Mouse (Mus musculus): Measurements from ENCODE around the gene Sec14l1.
"Not testable (repeated sequence)": the region's sequence is repeated elsewhere in the genome, so short reads cannot be mapped to it uniquely, and the experiment has no call there.

Gene Sec14l1

GRCm38 (mm10) chr11:117114592-117115345 is at the start of gene Sec14l1:
Gene Sec14l1, plus strand, starts transcription at chr11:117115168.
- peak; percentile 99 for DNase-seq (ENCODE audit: low read depth, low spot score)
- Histone ChIP-seq H3K36me3 (ENCODE audit: control insufficient read depth, insufficient read depth, low read length, poor library complexity, severe bottlenecking) (no peaks in the 10 kb centered on the region), H3K27me3 (ENCODE audit: control insufficient read depth, insufficient read depth, low read length, poor library complexity, severe bottlenecking) (no peaks in the 10 kb centered on the region)

DNA sequence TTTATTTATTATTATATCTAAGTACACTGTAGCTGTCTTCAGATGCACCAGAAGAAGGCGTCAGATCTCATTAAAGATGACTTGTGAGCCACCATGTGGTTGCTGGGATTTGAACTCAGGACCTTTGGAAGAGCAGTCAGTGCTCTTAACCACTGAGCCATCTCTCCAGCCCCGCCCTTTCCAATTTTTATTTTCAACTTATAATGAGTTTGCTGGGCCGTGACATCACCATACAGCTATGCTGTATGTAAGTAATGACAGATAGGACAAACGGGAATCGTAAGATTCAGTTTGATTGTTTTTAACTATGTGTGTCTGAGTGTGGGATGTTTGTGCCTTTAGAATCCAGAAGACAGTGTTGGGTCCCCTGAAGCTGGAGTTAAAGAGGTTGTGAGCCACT is 49.4 kb upstream of the Sec14l1 start:
- DNase-seq (ENCODE audit: low read depth, low spot score); H3K27me3 ChIP-seq (ENCODE audit: control insufficient read depth, insufficient read depth, low read length, poor library complexity, severe bottlenecking); H3K36me3 ChIP-seq (ENCODE audit: control insufficient read depth, insufficient read depth, low read length, poor library complexity, severe bottlenecking): not testable (repeated sequence)

- Histone ChIP-seq H3K36me3 (ENCODE audit: control insufficient read depth, insufficient read depth, low read length, poor library complexity, severe bottlenecking) (no peaks in the 10 kb centered on the region), H3K27me3 (ENCODE audit: control insufficient read depth, insufficient read depth, low read length, poor library complexity, severe bottlenecking) (no peaks in the 10 kb centered on the region)
- DNase-seq (ENCODE audit: low read depth, low spot score) = no peak
Observed at GRCm38 (mm10) chr11:117066738-117067137, 48.2 kb upstream of the Sec14l1 start.

GRCm38 (mm10) chr11:117068332-117068731 is 46.6 kb upstream of the Sec14l1 start:
- Histone ChIP-seq H3K27me3 (ENCODE audit: control insufficient read depth, insufficient read depth, low read length, poor library complexity, severe bottlenecking) (no peaks in the 10 kb centered on the region), H3K36me3 (ENCODE audit: control insufficient read depth, insufficient read depth, low read length, poor library complexity, severe bottlenecking) (no peaks in the 10 kb centered on the region)
- no peak for DNase-seq (ENCODE audit: low read depth, low spot score)

DNA sequence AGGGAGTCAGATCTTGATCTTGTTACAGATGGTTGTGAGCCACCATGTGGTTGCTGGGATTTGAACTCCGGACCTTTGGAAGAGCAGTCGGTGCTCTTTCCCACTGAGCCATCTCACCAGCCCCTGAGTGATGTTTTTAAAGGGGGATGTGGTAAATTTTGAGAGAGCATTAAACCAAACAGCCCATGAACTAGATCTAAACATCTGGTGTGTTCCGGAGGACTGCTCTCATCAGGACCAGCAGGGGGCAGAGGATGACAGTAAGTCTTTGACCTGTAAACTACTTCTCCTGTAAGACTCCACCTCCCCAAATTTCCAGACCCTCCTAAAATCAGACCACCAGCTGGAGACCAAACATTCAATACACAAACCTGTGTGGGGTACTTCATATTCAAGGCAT is 45.9 kb upstream of the Sec14l1 start:
- peak; percentile 44 for DNase-seq (ENCODE audit: low read depth, low spot score)
- Histone ChIP-seq H3K36me3 (ENCODE audit: control insufficient read depth, insufficient read depth, low read length, poor library complexity, severe bottlenecking) (no peaks in the 10 kb centered on the region), H3K27me3 (ENCODE audit: control insufficient read depth, insufficient read depth, low read length, poor library complexity, severe bottlenecking) (no peaks in the 10 kb centered on the region)

DNA sequence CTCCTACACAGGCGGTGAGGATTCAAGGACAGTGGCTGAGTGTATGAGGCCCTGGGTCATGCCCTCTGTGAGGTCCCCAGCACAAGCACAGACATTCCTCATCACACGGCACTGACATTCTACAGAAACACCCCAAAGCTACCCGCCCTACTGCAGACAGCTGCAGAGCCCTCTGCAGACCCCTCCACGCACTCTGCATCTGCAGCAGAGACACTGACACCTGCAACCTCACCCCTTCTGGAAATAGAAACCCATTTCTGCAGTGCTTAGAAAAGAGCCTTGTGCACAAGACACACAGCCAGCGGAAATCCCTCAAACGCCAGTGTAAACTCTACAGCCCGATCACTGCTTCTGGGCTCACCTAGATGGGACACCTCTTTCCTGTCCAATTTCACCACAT is 44.3 kb upstream of the Sec14l1 start:
- H3K36me3 ChIP-seq (ENCODE audit: control insufficient read depth, insufficient read depth, low read length, poor library complexity, severe bottlenecking) = no peaks in the 10 kb centered on the region
- no peaks in the 10 kb centered on the region for H3K27me3 ChIP-seq (ENCODE audit: control insufficient read depth, insufficient read depth, low read length, poor library complexity, severe bottlenecking)
- DNase-seq (ENCODE audit: low read depth, low spot score) = no peak

- Histone ChIP-seq H3K27me3 (ENCODE audit: control insufficient read depth, insufficient read depth, low read length, poor library complexity, severe bottlenecking) (no peaks in the 10 kb centered on the region), H3K36me3 (ENCODE audit: control insufficient read depth, insufficient read depth, low read length, poor library complexity, severe bottlenecking) (no peaks in the 10 kb centered on the region)
- peak; percentile 88 for DNase-seq (ENCODE audit: low read depth, low spot score)
Observed at GRCm38 (mm10) chr11:117072128-117072527, 42.8 kb upstream of the Sec14l1 start.

GRCm38 (mm10) chr11:117073426-117073825 is 41.5 kb upstream of the Sec14l1 start:
- Histone ChIP-seq H3K36me3 (ENCODE audit: control insufficient read depth, insufficient read depth, low read length, poor library complexity, severe bottlenecking) (no peaks in the 10 kb centered on the region), H3K27me3 (ENCODE audit: control insufficient read depth, insufficient read depth, low read length, poor library complexity, severe bottlenecking) (no peaks in the 10 kb centered on the region)
- DNase-seq (ENCODE audit: low read depth, low spot score) = no peak

DNA sequence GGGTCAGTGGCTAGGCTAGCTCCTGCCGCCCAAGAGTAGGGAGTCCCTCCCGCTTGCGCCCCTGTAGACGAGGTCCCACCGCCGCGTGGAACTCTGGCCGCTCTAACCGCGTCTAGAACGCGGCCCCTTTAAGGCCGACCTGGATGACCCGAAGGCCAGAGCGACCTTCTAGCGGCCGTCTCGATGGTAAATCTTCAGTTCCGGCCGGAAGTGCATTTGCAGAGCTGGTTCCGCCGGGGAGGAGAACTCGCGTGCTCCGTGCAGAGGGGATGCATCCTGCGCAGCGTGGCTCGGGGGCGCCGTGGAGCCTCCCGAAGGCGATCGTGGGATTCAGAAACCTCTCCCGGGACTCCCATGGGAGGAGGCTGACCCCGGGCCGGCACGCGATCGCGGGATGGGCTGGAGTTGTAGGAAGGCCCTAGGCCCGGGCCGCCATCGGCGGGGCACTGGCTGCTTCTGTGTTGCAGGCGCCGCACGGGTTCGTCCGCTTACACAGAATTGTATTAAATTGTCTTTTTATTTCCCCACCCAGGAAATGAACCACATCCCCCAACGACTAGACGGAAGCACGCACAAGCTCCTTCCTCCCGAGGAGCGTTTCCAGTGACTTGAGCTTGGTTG is 38.3 kb upstream of the Sec14l1 start:
- DNase-seq (ENCODE audit: low read depth, low spot score) = peak; percentile 92
- H3K36me3 ChIP-seq (ENCODE audit: control insufficient read depth, insufficient read depth, low read length, poor library complexity, severe bottlenecking) = no peaks in the 10 kb centered on the region
- H3K27me3 ChIP-seq (ENCODE audit: control insufficient read depth, insufficient read depth, low read length, poor library complexity, severe bottlenecking) = no peaks in the 10 kb centered on the region

DNA sequence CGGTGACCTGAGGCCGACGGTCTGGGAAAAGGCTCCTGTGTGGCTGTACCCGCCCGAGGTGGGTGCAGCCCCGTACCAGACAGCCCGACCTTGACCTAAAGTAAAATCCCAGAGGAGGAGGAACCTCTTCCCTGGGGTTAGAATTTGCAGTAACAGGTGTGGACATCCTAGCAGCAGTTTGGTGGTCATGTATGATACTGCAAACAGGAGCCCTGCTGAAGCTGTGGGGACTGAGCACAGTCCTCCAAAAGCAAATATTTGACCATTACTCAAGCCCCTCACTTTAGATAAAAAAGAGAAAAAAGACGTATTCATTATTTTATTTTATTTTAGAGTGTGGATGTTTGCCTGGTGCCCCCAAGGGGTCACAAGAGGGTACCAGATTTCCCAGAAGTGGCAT is 37.7 kb upstream of the Sec14l1 start:
- DNase-seq (ENCODE audit: low read depth, low spot score) = no peak
- H3K36me3 ChIP-seq (ENCODE audit: control insufficient read depth, insufficient read depth, low read length, poor library complexity, severe bottlenecking) = no peaks in the 10 kb centered on the region

DNA sequence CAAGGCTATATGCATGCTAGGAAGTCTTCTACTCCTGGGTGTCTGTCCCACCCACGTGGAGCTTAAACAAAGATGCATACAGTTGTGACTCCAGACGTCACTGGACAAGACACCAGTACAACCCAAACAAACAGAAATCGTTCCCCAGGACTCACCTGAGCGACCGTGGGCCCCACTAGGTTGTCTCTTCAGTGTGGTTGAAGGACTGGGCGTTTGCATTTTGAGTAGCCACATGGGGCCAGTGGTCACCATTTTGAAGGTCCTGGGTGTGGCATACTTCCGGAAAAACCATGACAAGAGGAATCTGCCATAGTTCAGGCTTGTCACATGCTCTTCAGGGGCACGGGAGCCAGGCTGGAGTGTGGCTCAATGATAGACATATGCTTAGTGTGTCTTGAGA is 37.1 kb upstream of the Sec14l1 start:
- no peak for DNase-seq (ENCODE audit: low read depth, low spot score)
- no peaks in the 10 kb centered on the region for H3K27me3 ChIP-seq (ENCODE audit: control insufficient read depth, insufficient read depth, low read length, poor library complexity, severe bottlenecking)

More for the DNA sequence above, 37.7 kb upstream of the Sec14l1 start:
- no peaks in the 10 kb centered on the region for H3K27me3 ChIP-seq (ENCODE audit: control insufficient read depth, insufficient read depth, low read length, poor library complexity, severe bottlenecking)

DNA sequence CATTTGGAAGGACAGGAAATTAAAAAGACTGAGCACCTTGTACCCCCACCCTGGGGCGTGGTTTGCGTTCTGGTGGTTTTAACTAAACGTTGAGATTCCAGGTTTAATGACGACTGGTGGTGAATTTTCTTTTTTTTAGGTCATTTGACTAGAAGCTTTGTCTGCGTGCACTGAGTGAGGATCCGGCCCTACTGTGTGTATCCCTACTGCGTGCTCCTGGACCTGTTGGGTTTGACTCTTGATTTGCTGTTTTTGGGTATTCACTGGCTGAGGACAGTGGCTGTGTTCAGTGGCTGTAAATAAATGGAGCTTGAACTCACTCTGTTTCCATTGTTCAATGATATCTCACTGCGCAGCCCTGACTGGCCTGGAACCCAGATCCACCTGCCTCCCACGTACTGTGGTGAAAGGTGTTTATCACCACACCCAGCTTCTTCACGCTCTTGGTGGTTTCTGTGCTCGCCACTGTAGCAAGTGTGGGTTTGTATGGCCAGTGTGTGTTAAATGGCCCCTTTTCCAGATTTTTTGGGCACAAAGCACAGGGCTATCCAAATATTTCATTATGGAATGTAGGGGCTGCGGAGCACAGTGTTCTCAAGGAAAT is 36.2 kb upstream of the Sec14l1 start:
- Histone ChIP-seq H3K27me3 (ENCODE audit: control insufficient read depth, insufficient read depth, low read length, poor library complexity, severe bottlenecking) (no peaks in the 10 kb centered on the region), H3K36me3 (ENCODE audit: control insufficient read depth, insufficient read depth, low read length, poor library complexity, severe bottlenecking) (peaks cover 2% of the 10 kb centered on the region; the same call in 1 of the 2 replicates)
- DNase-seq (ENCODE audit: low read depth, low spot score) = no peak

More for the DNA sequence above, 37.1 kb upstream of the Sec14l1 start:
- no peaks in the 10 kb centered on the region for H3K36me3 ChIP-seq (ENCODE audit: control insufficient read depth, insufficient read depth, low read length, poor library complexity, severe bottlenecking)

DNA sequence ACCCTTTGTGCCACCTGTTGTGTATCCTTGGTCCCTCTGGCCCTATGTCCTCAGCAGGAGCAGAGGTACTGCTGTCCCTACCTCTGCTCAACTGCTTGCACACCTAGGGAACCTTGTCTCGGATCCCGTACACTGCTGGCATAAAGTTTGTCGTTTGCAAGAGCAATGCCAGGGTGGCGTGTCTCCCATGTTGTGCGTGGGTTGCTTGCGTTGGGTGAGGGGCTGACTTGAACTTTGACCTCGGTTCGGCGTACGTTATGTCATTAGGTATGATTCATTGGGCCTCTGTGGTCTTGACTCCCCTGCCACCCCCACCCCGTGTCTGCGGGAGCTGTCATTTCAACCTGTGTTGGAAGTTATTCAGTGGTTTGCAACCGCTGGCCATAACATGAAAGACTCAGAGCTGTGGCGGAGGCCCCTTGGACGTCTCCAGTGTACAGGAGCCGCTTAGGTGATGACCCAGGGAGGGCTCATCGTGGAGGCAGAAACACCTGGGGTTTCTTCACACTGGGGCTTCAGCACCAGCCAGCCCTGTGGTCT is 35.2 kb upstream of the Sec14l1 start:
- H3K27me3 ChIP-seq (ENCODE audit: control insufficient read depth, insufficient read depth, low read length, poor library complexity, severe bottlenecking) = no peaks in the 10 kb centered on the region
- no peak for DNase-seq (ENCODE audit: low read depth, low spot score)
- peaks cover 2% of the 10 kb centered on the region; the same call in 1 of the 2 replicates for H3K36me3 ChIP-seq (ENCODE audit: control insufficient read depth, insufficient read depth, low read length, poor library complexity, severe bottlenecking)

DNA sequence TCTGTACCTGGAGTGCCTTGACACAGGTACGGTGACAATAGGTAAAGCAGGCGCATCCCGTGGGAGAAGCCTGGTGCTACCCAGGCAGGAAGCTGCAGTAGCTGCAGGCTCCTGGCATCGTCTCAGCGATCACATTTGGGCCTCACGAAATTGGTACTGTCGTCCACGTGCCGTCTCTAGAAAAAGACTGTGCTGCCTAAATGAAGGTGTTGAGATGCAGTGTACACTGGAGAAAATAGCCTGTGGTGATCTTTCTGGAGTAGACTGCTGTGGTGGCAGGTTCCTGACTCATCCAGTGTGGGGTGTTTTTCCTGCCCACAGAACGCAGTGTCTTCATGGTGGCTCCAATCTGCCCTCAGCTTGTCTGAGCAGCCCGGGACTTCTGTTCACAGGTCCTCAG is 34.8 kb upstream of the Sec14l1 start:
- peaks cover 2% of the 10 kb centered on the region; the same call in 1 of the 2 replicates for H3K36me3 ChIP-seq (ENCODE audit: control insufficient read depth, insufficient read depth, low read length, poor library complexity, severe bottlenecking)
- DNase-seq (ENCODE audit: low read depth, low spot score) = no peak
- H3K27me3 ChIP-seq (ENCODE audit: control insufficient read depth, insufficient read depth, low read length, poor library complexity, severe bottlenecking) = no peaks in the 10 kb centered on the region
